Mouse (Mus musculus) hindlimb bud, embryonic 11.5 days (tissue): Measurements from ENCODE around the gene Arhgdig.

ENCODE experiments used
- DNase-seq: peaks from one replicate; pipeline ENCODE4 v3.0.0-alpha.2; 2012; ENCODE audit warnings: low read depth, low spot score; ENCODE audit errors: extremely low spot score

The Arhgdig gene

DNA sequence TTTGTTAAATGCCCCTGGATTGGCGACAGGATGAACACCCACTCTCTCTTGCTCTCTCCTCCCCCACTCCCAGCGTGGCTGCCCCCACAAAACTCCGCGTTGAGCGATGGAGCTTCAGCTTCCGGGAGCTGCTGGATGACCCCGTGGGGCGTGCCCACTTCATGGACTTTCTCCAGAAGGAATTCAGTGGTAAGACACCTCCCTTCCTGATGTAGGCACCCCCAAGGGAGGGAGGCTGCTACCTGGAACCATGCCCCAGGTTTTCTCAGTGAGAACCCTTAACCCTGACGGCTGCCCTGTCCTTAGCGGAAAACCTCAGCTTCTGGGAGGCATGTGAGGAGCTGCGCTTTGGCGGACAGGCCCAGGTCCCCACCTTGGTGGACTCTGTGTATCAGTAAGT, at the start of gene Arhgdig:
TSS of gene Arhgdig (minus strand) at position 101 of the 400 bp plus-strand sequence.
- no peak for DNase-seq

DNA sequence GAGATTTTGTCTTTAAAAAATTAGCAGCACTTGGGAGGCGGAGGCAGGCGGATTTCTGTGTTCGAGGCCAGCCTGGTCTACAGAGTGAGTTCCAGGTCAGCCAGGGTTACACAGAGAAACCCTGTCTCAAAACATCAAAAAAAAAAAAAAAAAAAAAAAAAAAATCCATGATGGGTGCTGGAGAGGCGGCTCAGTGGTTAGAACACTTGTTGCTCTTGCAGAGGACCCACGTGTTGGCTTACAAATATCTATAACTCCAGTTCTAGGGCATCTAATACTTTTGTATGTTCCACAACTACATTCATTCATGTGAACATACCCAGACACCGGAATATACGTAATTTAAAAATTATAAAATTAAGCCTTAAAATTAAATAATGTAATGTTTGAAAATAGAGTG, 47.7 kb upstream of the Arhgdig start:
- DNase-seq: no peak

DNA sequence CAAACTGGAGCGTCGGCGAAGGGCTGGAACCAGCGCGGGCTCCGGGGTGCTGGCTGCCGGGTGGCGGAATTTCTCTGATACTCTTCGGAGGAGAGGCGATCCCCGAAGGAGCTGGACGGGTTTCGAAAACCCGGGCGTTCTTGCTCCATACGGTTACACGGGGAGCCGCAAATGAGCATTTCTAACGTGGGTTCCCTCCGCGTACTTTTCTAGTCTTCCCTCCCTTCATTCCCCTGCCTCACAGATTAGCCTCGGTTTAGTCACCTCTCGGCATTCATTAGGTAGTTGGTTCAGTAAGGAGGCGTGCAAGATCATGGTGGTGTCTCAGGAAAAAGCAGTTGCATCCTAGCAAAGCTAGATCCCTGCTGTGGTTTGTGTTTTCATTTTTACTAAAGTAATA, 45.8 kb upstream of the Arhgdig start:
- DNase-seq: no peak

DNA sequence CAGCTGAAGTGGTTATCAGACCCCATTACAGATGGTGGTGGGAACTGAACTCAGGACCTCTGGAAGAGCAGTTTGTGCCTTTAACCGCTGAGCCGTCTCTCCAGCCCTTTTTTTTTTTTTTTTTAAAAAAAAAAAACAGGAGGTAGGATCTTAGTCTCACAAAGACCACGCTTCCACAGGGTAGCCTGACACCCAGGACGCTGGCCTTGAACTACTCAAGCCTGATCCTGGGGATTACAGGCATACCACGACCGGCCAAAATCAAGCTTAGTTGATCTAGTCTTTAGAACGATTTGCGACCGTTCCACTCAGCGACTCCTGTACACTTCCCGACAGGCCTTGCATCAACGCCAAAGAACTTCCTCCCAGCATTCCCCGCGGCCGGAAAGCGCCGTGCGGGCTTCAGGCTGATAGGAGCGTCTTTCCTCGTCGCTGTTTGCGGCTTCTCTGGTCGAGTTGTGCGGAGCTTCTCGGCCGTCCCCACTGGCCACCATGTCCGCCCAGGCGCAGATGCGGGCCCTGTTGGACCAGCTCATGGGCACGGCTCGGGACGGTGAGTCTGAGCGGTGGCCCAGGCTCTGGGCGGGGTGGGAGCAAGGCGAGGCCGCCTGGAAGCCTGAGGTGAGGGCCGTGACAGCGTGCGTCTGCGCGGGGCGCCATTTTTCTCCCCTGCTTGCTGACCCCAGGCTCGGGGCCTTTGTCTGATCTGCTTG, 45.1 kb upstream of the Arhgdig start, which contains the start of gene Luc7l:
TSS of gene Luc7l (plus strand) at position 358 of the 713 bp plus-strand sequence.
- peak; percentile 83 for DNase-seq

DNA sequence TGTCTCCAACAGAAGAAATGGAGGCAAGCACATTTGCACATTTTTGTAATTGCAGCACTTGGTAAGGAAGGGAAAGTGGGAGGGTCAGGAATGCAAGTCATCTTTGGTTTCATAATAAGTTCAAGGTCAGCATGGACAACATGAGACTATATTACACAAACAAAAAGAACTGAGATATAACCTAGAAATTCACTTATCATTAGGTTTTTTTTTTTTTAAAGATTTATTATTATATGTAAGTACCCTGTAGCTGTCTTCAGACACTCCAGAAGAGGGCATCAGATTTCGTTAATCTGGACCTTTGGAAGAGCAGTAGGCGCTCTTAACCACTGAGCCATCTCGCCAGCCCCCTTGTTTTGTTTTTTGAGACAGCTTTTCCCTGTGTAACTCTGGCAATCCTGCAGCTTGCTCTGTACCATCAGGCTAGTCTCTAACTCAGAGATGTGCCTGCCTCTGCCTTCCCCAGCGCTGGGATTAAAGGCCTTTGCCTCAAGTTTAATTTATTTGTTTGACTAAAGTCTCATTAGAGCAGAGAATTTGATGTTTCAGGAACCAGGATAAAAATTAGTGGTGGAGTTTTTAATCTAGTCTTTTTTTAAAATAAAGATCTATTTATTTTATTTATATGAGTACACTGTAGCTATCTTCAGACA, 44.4 kb upstream of the Arhgdig start:
- DNase-seq: no peak

DNA sequence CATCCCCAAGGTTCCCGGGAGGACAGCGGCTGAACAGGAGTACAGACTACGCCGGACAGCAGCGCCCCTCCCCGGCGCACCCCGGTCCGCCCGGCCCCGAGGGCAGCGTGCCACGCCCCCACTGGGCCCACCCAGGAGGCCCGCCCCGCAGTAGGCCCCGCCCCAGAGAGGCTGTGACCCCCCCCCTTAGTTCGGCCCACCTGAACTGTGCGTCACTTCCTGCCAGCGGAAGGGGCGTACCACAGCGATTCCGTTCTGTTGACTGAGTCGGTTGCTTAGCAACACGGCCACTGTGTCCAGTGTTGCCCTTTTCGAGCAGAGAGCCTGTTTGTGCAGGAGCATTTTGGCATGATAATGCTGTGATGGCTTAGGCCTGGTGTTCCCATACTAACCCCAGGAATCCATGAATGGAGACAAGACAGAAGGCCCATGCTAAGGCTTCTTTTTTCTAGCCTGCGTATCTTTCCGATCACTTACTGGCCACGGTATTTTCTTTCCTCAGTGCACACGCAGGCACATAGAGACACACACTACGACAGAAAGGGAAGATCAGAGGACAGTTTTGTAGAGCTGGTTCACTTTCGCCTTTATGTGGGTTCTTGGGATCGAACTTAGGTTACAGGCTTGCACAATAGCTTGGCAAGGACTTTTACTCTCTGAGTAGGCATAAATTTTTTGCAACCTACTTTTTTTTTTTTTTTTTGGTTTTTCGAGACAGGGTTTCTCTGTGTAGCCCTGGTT, 36.7 kb upstream of the Arhgdig start, which contains the start of gene Fam234a:
TSS of gene Fam234a (minus strand) at position 142 of the 741 bp plus-strand sequence.
- DNase-seq: peak; percentile 88

DNA sequence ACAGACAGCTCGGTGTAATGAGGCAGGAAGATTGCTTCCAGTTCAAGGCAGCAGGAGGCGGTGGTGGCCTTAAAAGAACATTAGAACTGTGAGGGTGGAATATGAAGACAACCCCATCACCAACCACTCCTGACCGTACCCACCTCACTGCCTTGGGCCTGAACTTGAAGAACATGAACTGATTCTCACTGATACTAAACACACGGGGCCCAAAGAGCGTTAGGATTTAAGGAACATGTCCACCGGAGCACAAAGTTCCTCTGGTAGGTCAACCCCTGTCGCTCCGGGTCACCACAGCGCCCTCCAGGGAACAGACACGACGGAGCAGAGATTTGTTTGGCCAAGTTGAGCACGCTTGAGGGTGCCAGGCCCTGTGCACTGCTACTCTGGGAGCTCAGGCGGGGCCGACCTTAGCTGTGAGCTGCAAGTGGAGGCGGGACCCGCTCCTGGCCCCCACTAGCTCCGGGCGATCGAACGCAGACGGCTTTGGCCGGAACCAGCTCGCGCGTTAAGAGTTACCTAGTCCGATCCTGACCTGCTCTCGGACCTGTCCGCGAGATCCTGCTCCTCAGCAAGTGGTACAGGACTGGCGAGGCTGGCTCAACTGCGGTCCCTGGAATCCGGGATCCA, 36.0 kb upstream of the Arhgdig start:
- peak; percentile 16 for DNase-seq

DNA sequence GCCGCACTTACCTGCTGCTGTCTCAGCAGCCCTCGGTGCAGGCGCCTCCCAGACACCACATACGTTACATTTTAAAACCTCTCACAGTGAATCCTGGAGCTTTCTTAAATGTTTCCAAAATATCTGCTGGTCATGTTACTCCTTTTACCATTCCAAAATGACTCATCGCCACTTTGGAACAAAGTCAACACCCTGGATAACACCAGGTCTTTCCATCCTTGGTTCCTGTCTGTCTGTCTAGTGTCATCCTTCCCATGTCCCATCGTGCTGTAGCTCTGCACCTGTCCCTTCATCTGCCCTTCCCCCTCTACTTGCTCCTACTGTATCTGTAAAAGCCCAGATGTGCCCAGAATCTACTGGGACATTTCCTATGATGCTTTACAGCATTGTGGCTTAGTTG, 33.4 kb upstream of the Arhgdig start:
- DNase-seq: no peak

DNA sequence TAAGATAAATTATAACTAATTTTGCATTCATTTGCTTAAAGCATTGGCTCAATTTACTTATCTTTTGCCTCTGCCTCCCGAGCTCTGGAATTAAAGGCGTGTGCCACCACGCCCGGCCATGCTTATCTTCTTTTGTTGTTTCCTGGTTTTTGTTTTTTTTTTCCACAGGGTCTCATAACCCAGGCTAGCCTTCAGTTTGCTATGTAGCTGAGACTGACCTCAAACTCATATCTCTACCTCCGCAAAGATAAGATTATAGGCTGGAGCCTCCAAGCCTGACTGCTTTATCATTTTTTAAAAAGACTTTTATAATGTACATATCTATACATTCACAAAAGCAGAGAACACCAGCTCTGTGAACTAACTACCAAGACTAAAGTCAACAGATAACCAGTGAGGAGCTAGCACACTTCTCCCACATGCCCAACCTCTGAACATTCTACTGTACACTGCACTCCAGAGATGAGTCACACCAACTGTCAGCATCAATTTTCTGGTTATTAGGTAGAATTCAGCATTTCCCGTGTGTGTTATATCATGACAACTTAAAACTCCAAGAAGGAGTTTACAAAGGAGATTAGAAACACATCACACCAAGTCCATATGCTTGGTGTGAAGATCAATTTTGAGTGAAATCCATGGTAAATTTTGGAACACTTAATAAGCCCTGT, 32.7 kb upstream of the Arhgdig start:
- no peak for DNase-seq

DNA sequence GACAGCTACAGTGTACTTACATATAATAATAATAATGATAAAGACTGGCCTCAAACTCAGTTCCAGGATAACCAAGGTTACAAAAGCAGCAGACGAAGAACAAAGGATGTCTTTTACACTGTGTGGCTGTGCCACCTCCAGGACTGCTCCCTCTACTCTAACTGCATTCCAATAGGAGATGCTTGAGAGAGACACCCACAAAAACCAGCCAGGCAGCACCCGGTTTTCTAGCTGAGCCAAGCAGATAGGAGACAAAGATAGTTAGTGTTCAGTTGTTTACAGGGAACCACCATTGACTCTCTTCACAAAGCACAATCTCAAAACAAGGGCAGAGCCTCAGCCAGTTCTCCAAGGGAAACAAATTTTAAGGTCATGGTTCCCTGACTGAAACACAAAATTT, 32.0 kb upstream of the Arhgdig start:
- DNase-seq: no peak

DNA sequence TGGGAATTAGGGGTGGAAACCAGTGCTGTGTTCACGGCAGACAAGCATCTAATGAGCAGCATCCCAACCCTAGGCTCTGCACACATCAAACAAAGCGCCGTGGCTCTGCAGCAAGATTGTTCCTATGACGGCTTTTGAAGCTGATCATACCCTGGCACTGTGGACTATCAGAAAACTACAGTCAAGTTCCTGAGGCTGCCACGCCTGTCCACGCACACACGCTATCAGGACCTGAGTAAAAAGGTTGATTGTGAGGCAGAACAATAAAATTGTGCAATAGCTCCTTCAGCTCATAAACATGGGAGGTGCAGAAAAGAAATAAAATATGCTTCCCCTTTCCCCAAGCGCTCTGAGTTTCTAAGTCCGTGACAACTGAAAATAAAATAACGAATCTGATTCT, 30.1 kb upstream of the Arhgdig start:
- DNase-seq: no peak

DNA sequence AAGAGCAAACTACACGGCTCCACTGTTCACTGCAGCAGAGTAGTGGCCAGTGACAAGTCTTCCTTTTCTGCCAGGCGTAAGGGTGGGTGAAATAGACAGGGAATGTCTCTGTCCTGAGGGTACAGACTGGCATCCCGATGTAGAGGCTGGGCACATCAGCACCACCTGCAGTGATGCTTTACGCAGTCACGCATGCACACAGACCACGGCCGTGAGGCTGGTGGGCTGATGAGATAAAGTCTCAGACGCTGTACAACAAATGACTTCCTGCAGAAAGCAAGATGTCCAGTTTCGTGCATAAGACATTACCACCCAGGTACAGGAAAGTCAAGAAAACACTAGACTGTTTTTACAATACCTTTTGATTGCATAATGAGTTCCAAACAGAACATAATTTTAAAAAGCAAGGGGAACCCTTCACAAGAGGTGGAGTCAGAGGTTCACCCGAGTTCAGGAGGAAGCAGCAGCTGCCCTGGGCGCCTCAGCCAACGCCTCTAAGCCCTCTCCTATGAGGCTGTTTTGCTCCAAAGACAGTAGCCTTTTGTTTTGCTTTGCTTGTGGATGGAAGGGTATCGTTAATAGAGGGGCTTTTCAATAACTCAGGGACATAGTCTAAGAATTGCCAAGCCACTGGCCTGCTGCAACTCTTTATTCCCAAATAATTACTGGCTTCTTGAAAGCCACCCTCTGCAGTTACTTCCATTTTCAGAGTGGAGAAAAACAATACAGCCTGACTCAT, 27.7 kb upstream of the Arhgdig start:
- no peak for DNase-seq

DNA sequence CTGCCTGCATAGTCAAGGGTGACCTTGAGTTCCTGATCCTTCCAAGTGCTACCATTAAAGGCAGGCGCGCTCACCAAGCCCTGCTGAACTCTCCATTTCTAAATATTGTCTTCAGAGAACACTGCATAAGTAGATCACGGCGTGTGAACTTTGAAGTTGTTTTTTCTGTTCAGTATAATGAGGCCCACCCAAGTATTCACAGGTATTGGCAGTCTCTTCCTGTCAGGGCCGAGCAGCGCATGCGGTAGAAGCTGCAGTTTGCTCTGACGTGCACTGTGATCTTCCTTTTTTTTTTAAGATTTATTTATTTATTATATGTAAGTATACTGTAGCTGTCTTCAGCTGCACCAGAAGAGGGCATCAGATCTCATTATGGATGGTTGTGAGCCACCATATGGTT, 26.8 kb upstream of the Arhgdig start:
- no peak for DNase-seq

DNA sequence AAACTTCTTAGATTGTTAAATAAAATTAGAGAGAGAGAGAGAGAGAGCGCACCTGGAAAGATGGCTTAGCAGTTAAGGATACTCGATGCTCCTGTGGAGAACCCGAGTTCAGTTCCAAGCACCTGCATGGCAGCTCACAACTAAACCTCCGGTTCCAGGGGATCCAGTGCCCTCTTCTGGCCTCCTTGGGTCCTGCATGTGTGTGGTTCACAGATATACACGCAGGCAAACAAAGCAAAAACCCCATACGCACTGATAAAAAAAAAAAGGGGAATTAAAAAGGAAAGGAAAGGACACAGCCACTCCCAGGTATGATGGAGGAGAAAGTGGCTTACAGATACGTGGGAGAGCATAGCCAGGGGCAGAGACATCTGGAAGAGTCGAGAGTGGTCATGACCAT, 25.3 kb upstream of the Arhgdig start:
- no peak for DNase-seq

DNA sequence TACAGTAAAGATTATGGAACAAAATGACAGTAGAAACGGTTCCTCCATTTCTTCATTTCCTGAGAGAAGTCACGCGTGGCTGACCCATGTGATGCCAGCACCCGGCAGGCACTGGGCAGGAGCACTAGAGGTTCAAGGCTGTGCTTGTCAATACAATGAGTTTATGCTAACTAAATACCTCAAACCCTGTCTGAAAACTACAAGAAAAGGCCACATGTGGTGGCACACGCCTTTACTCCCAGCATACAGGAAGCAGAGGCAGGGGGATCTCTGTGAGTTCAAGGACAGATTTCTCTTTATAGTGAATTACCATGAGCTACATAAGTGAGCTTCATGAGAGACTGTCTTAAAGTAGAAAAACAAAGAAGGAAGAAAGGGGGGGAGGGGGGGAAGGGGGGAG, 23.6 kb upstream of the Arhgdig start:
- DNase-seq: no peak

DNA sequence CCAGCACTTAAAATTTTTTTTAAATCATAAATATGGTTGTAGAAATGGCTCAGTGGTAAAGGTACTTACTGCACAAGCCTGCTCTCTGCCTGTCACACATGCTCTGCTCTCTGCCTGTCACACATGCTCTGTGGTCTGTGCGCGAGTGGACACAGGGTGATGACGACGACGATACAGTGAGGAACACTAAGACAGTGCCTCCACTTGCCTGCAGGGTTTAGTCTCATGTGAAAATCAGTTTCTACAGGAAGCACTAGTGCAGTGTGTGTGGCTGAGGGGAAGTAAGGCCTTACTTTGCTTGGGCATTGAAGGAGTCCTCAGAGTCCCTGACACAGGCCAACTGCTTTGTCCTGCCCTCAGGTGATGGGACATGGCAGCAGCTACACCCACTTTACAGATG, 22.2 kb upstream of the Arhgdig start:
- DNase-seq: no peak

DNA sequence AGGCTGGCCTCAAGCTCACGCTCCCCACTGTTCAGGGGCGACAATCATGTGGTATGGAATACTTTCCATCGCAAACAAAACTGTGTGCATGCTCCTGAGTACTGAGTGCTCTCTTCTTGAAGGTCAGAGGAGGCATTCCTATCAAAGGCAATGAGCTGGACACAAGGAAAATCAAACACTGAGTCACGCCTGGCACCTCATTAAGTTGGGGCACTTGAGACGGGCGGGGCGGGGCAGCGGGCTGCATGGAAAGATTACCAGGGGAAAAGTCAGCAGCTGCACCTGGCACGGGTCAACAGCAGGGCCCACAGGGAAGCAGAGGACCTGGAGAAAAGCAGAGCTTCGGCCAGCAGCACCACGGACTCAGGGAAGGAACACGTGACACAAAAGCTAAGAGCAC, 17.6 kb upstream of the Arhgdig start:
- DNase-seq: no peak

DNA sequence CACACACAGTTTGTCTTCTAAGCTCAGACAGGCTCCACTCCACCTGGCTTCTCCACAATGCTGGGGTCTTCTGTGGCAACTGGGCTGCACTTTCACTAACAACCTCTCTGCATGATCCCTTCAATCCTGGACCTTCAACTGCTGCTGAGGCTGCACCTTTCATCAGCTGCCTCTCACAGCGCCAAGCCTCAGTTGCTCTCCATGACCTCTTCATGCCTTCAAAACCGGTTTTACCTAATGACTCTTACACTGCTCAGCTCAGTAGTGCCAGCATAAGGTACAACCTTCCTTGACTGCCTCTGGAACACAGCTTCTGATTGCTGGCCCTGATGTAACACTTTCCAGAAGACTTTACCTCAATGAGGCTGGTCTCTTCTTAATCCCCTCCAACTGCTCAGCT, 13.9 kb upstream of the Arhgdig start:
- no peak for DNase-seq

DNA sequence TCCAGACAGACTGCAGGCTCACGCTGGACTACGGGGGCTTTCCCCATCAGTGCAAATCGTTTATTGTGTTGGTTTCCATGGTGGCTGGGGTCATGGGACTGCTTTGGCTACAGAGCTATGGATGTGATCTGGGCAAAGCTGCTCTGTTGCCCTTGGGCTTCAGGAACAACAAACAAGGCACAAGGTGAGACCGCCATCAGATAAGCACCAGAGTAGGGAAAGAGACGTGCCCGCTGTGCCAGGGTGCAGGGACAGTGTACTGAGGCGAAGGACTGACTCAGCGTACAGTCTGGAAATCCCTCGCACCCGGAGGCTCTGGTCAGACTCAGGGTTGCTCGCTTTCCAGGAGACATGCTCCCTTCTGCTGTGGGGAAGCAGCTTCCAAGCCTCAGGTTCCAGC, 5.1 kb upstream of the Arhgdig start:
- no peak for DNase-seq

DNA sequence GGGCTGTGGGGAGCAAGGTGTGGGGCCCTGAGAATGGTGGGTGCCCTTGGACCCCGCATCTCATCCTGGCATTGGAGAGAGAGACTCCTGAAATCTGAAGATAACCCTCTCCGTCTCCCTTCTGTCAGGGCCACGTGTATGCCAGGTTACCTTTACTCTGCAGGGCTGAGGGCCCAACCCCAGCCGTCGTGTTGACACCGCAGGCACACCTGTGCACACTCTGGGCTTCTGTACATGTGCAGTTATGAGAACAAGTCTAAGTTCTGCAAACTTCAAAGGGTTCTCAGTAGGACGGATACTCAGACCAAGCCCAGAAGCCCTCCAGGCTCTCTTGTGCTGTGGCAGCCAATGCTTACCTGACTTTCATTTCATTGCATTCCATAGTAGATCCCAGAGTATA, 4.7 kb upstream of the Arhgdig start:
- no peak for DNase-seq
